Mouse (Mus musculus): ENCODE data around the gene Spats2.

DNA sequence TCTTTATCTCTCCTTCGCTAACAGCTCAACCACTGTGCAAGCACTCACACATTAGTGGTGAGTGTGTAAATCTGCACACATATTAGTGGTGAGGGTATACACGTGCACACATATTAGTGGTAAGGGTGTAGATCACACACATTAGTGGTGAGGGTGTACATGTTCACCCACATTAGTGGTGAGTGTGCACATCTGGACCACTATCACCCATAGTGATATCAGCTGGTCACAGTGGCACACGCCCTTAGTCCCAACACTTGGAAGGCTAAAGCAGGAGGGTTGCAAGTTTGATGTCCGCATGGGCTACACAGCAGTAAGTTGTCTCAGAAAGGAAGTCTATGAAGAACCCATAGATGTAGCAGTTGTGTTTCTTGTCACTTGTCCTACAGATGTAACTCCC lies 91.9 kb downstream of the Spats2 start:
- no peak for TF ChIP-seq GATA1 (IDR thresholded peaks at IDR 0.05; ENCODE audit: low read length)
- no peak for TF ChIP-seq TAL1 (IDR thresholded peaks at IDR 0.05; ENCODE audit: low read length)

Measured in erythroblast, embryonic 14.5 days (primary cell).